7 mouse cellular contexts compared by ENCODE assay signal in genomic region chr15:10470941-10471340, GRCm38 (mm10). TPM values are rescaled to one million over a fixed set of nuclear protein-coding genes. Genes with fewer than 3 reads are reported as not detected.
A peak's percentile ranks its signal among the peaks of the same experiment; 100 is the strongest.
DNase-seq lines count a peak whose midpoint lies in the region; ATAC-seq and TF ChIP-seq lines count a peak whose summit lies in the region.

No protein-coding gene starts in this region.

- no peaks in the 10 kb centered on the region for H3K27me3 ChIP-seq in lung, postnatal 0 days (replicated peaks; ENCODE audit: insufficient read depth, low read length)
- H3K27me3 ChIP-seq in limb, embryonic 13.5 days: no peaks in the 10 kb centered on the region
- H3K27me3 ChIP-seq in stomach, embryonic 14.5 days (ENCODE audit: control insufficient read depth, insufficient read depth, low read length): no peaks in the 10 kb centered on the region

- TF ChIP-seq CTCF in lung, postnatal 0 days (IDR thresholded peaks at IDR 0.05): no peak
- no peak for TF ChIP-seq CTCF in embryonic fibroblast, embryonic 13.5 days (IDR thresholded peaks at IDR 0.05; ENCODE audit: borderline replicate concordance, insufficient read depth, low read length)

- H3K9ac ChIP-seq in lung, postnatal 0 days (replicated peaks; ENCODE audit: low read depth): no peak overlapping the region
- H3K9ac ChIP-seq in limb, embryonic 13.5 days: peak overlapping the region; percentile 87
- peak overlapping the region; percentile 82 for H3K9ac ChIP-seq in stomach, embryonic 14.5 days (replicated peaks; ENCODE audit: low read depth, low read length)

- H3K27ac ChIP-seq in lung, postnatal 0 days (ENCODE audit: low read length): peak overlapping the region; percentile 84; the same call in 1 of the 2 replicates
- H3K27ac ChIP-seq in embryonic fibroblast, embryonic 13.5 days (ENCODE audit: insufficient read depth, low read length): no peak overlapping the region
- H3K27ac ChIP-seq in limb, embryonic 13.5 days: no peak overlapping the region
- H3K27ac ChIP-seq in stomach, embryonic 14.5 days (ENCODE audit: low read length): peak overlapping the region; percentile 52; the same call in 1 of the 2 replicates

- DNase-seq in lung, postnatal 0 days (ENCODE audit: low spot score): no peak
- no peak for DNase-seq in lung, postnatal 10 days
- no peak for DNase-seq in spleen, postnatal 36 days (ENCODE audit: low spot score in 2 of 2)
- DNase-seq in urinary bladder, postnatal 10 days (ENCODE audit: low spot score): no peak

- peaks cover 3% of the 10 kb centered on the region; the same call in 1 of the 2 replicates for H3K4me1 ChIP-seq in lung, postnatal 0 days (ENCODE audit: insufficient read depth, low read depth, low read length)
- H3K4me1 ChIP-seq in embryonic fibroblast, embryonic 13.5 days (ENCODE audit: control insufficient read depth, insufficient read depth, low read length): peaks cover 2% of the 10 kb centered on the region; the same call in 1 of the 2 replicates
- H3K4me1 ChIP-seq in limb, embryonic 13.5 days: peaks cover 14% of the 10 kb centered on the region
- 0 out of 2 replicates have a peak, but pooled peaks cover 3% of the 10 kb centered on the region for H3K4me1 ChIP-seq in stomach, embryonic 14.5 days (ENCODE audit: control insufficient read depth, insufficient read depth, low read length)

- H3K4me3 ChIP-seq in lung, postnatal 0 days (ENCODE audit: low read depth, low read length): peak overlapping the region; percentile 70
- H3K4me3 ChIP-seq in embryonic fibroblast, embryonic 13.5 days (ENCODE audit: insufficient read depth, low read length): peak overlapping the region; percentile 55
- peak overlapping the region; percentile 87 for H3K4me3 ChIP-seq in limb, embryonic 13.5 days
- peak overlapping the region; percentile 77 for H3K4me3 ChIP-seq in stomach, embryonic 14.5 days (ENCODE audit: low read depth, low read length)

- no peak for TF ChIP-seq EP300 in lung, postnatal 0 days (IDR thresholded peaks at IDR 0.05)

- peak overlapping the region; percentile 84 for H3K4me2 ChIP-seq in lung, postnatal 0 days (replicated peaks; ENCODE audit: low read depth, low read length)
- H3K4me2 ChIP-seq in limb, embryonic 13.5 days (replicated peaks): peak overlapping the region; percentile 89
- peak overlapping the region; percentile 69 for H3K4me2 ChIP-seq in stomach, embryonic 14.5 days (replicated peaks; ENCODE audit: low read depth, low read length)

- no peaks in the 10 kb centered on the region for H3K9me3 ChIP-seq in lung, postnatal 0 days (ENCODE audit: low read length)
- H3K9me3 ChIP-seq in limb, embryonic 13.5 days: no peaks in the 10 kb centered on the region
- no peaks in the 10 kb centered on the region for H3K9me3 ChIP-seq in stomach, embryonic 14.5 days (ENCODE audit: control insufficient read depth, low read depth, low read length)

- TF ChIP-seq POLR2A in embryonic fibroblast, embryonic 13.5 days (IDR thresholded peaks at IDR 0.05; ENCODE audit: low read depth, low read length): no peak

- 13% methylated on average over 3 of the region's 3 CpGs for WGBS in lung, postnatal 0 days
- 16% methylated on average over 3 of the region's 3 CpGs for WGBS in limb, embryonic 13.5 days
- WGBS in stomach, embryonic 14.5 days: 13% methylated on average over 3 of the region's 3 CpGs

- no peak for ATAC-seq in lung, postnatal 0 days
- ATAC-seq in limb, embryonic 13.5 days (ENCODE audit: low FRiP score, low read depth): peak; percentile 10; the same call in 1 of the 2 replicates
- 0 out of 2 replicates have a peak, but pooled peaks have one; percentile 3 for ATAC-seq in stomach, embryonic 14.5 days (ENCODE audit: insufficient number of reproducible peaks, insufficient read depth, low FRiP score, low read depth)

- peaks cover 6% of the 10 kb centered on the region; the same call in 1 of the 2 replicates for H3K36me3 ChIP-seq in lung, postnatal 0 days (ENCODE audit: insufficient read depth, low read length)
- peaks cover 15% of the 10 kb centered on the region for H3K36me3 ChIP-seq in limb, embryonic 13.5 days
- peaks cover 9% of the 10 kb centered on the region for H3K36me3 ChIP-seq in stomach, embryonic 14.5 days (ENCODE audit: control insufficient read depth, insufficient read depth, low read length)

RNA-seq across cellular contexts. Expression of gene Dnajc21, which starts 0.6 kb away (rescaled TPM):
- polyA plus RNA-seq in lung, postnatal 0 days (2015; fragmentation: Nextera tagmentation; extraction: Ambion mirVana): 10.0 and 11.8 TPM in 2 replicates
- polyA plus RNA-seq in embryonic fibroblast, embryonic 13.5 days (2011; ENCODE audit: insufficient read length, low read depth, missing spikeins): 20.9 and 28.4 TPM in 2 replicates
- 12.1 and 12.3 TPM in 2 replicates for polyA plus RNA-seq in limb, embryonic 13.5 days (2015; fragmentation: Nextera tagmentation; extraction: Ambion mirVana)
- 12.4 and 13.2 TPM in 2 replicates for polyA plus RNA-seq in stomach, embryonic 14.5 days (2014; fragmentation: Nextera tagmentation; extraction: Ambion mirVana)

RNA-seq across cellular contexts. Expression of gene Brix1, which starts 14.8 kb away (rescaled TPM):
- 52.3 and 64.6 TPM in 2 replicates for polyA plus RNA-seq in lung, postnatal 0 days (2015; fragmentation: Nextera tagmentation; extraction: Ambion mirVana)
- polyA plus RNA-seq in embryonic fibroblast, embryonic 13.5 days (2011; ENCODE audit: insufficient read length, low read depth, missing spikeins): 68.5 and 84.4 TPM in 2 replicates
- 111 and 114 TPM in 2 replicates for polyA plus RNA-seq in limb, embryonic 13.5 days (2015; fragmentation: Nextera tagmentation; extraction: Ambion mirVana)
- 107 and 118 TPM in 2 replicates for polyA plus RNA-seq in stomach, embryonic 14.5 days (2014; fragmentation: Nextera tagmentation; extraction: Ambion mirVana)

RNA-seq across cellular contexts. Expression of gene Rad1, which starts 14.9 kb away (rescaled TPM):
- 16.1 and 16.8 TPM in 2 replicates for polyA plus RNA-seq in lung, postnatal 0 days (2015; fragmentation: Nextera tagmentation; extraction: Ambion mirVana)
- polyA plus RNA-seq in embryonic fibroblast, embryonic 13.5 days (2011; ENCODE audit: insufficient read length, low read depth, missing spikeins): 18.0 and 18.5 TPM in 2 replicates
- 36.0 and 38.7 TPM in 2 replicates for polyA plus RNA-seq in limb, embryonic 13.5 days (2015; fragmentation: Nextera tagmentation; extraction: Ambion mirVana)
- 23.7 and 26.4 TPM in 2 replicates for polyA plus RNA-seq in stomach, embryonic 14.5 days (2014; fragmentation: Nextera tagmentation; extraction: Ambion mirVana)

Comparison
In these comparisons a context has a peak if more than half of its experiments do, and no peak if none do; other contexts are left out.
1. H3K27ac ChIP-seq: peak in lung, postnatal 0 days (single experiment) and stomach, embryonic 14.5 days (single experiment); none in embryonic fibroblast, embryonic 13.5 days (single experiment) and limb, embryonic 13.5 days (single experiment).
2. Peak in every context shown above with its lines, with median percentiles within 50 percentile points of each other: H3K4me2 ChIP-seq and H3K4me3 ChIP-seq.